Mouse (Mus musculus): ENCODE data around the gene AI413582. TPM values are rescaled to one million over a fixed set of nuclear protein-coding genes. Genes with fewer than 3 reads are reported as not detected.

Gene AI413582
- polyA plus RNA-seq, 1 experiment from 2014 or later: 19.7 TPM

DNA sequence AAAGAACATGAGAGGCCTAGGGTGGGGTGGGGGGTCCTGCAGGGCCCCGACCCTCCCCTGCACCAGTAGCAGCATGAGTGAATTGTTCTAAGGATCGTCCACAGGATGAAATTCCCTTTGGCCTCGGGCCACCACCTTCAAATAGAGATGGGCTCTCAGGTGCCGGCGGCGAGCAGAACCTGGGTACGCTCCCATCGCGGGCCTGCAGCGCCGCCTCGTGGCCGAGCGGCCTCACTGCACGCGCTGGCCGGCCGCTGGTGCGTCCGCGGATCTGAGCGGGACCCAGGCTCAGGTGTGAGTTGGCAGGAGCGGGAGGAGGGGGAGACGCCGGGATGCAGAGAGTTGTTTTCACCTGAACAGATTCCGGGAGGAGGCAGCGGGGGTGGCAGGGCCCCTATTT, 45.0 kb downstream of the AI413582 start:
- WGBS: under 1% methylated on average over 27 of the region's 27 CpGs

DNA sequence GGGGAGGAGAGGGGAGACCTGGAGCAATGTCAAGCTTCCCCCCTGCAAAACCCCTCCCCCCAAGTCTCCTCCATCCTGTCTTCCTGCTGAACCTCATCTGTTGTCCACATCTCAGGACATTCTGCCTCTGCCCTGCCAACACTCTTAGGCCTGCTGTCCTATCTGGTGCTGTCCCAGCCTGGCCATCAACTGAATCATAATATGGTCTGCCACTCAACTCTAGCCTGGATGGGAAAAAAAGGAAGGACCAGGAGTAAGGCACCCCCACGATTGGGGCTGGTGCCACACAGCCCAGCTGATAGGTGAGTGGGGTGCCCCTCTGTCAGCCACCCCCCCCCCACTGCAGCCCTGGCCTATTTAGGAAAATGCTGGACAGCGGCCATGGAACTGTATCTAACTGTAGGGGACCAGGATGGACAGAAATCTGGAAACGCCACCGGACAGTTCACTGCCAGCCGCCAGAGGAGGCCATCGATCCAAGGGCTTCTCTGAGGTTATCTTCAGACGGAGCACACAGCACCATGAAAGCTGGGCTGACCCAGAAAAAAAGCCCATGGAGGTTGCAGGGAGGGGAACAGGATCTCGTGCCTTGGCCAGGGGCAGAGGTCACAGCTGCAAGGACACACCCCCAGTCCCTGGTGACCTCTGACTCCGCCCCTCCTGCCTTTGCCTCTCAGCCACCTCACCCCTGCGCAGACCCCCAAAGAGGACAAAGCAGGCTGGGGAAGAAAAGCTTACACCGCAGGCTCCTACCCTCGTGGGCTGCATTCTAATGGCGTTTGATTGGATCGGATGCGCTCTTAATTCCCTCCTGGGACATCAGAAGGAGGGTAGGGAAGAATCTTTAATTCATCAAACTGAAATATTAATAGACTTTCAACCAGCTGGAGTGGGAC, 46.6 kb downstream of the AI413582 start:
- H3K36me3 ChIP-seq: no peaks in the 10 kb centered on the region
- no peak overlapping the region for H3K27ac ChIP-seq
- H3K4me3 ChIP-seq: no peak overlapping the region
- DNase-seq (ENCODE audit: low spot score): no peak
- peaks cover 13% of the 10 kb centered on the region for H3K4me1 ChIP-seq
- WGBS: 46% methylated on average over 15 of the region's 15 CpGs
- H3K9me3 ChIP-seq: no peaks in the 10 kb centered on the region
- H3K27me3 ChIP-seq (ENCODE audit: insufficient read depth, poor library complexity, severe bottlenecking): peaks cover 94% of the 10 kb centered on the region

More for the DNA sequence above, 45.0 kb downstream of the AI413582 start:
- Histone ChIP-seq H3K4me1 (peaks cover 8% of the 10 kb centered on the region), H3K9me3 (0 out of 2 replicates have a peak, but pooled peaks cover 2% of the 10 kb centered on the region), H3K27ac (no peak overlapping the region), H3K27me3 (ENCODE audit: insufficient read depth, poor library complexity, severe bottlenecking) (peaks cover 78% of the 10 kb centered on the region), H3K4me3 (0 out of 2 replicates have a peak overlapping the region, but pooled peaks have one; percentile 9), H3K36me3 (no peaks in the 10 kb centered on the region)
- no peak for DNase-seq (ENCODE audit: low spot score)

DNA sequence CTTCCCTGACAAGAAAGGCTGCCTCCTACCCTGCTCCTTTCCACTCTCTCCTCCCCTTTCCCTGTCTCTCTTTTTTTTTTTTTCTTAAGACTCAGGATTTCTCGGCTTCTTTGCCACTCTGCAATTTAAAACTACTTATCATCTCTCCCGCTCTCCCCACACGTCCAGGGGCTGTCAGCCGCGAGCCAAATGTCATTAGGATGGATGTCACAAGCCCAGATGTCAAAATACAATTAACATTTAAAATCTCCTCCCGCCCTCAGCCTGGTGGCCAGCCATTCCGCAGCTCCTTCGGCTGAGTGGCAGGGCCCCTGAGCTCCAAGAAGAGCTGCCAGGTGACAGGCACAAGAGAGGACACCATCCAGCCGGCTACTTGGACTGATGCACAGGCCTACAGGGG, 47.3 kb downstream of the AI413582 start:
- H3K4me1 ChIP-seq: peaks cover 19% of the 10 kb centered on the region
- H3K27ac ChIP-seq: no peak overlapping the region
- H3K9me3 ChIP-seq: no peaks in the 10 kb centered on the region
- no peak overlapping the region for H3K4me3 ChIP-seq
- no peaks in the 10 kb centered on the region for H3K36me3 ChIP-seq
- peaks cover 100% of the 10 kb centered on the region for H3K27me3 ChIP-seq (ENCODE audit: insufficient read depth, poor library complexity, severe bottlenecking)
- no peak for DNase-seq (ENCODE audit: low spot score)
- 29% methylated on average over 9 of the region's 9 CpGs for WGBS

DNA sequence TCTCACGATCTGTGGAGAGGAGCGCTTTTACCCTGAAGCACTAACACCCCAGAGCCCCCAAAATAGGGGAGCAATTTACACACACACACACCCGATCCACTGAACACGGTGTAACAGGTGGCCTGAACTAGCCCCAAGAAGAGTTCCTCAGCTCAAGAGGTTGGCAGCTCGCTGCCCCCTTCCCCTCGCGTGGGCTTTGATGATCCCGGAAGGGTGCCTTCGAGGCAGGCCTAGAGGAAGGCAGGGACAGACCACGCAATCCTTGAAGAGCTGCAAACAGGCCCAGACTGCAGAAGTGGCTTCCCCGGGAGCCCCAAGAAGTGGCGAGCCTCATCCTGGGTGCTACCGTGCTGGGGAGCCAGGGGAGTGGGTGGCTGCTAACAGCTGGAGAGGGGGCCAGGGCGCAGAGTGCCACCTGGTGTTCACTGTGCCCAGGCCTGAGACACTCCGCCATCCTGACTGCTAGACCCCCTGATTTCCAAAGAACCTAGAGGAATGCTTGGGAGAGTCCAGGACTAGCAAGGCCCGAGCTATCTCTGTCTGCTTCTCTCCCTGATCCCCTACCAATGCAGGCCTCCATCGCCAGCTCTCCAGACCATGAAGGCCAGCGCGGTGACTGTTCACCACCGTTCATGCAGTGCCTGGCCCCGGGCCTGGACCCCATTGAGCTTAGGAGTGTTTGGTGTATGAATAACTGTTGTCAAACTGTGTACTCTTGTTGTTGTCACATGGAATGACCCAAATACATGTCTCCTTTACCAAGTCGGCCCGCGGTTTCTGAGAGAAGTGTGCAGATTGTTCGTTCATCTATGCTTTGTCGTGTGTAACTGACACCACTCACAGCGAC, 51.4 kb downstream of the AI413582 start:
- peaks cover 27% of the 10 kb centered on the region for H3K4me1 ChIP-seq
- no peaks in the 10 kb centered on the region for H3K36me3 ChIP-seq
- no peak overlapping the region for H3K27ac ChIP-seq
- 32% methylated on average over 27 of the region's 27 CpGs for WGBS
- peaks cover 100% of the 10 kb centered on the region for H3K27me3 ChIP-seq (ENCODE audit: insufficient read depth, poor library complexity, severe bottlenecking)
- H3K9me3 ChIP-seq: no peaks in the 10 kb centered on the region
- H3K4me3 ChIP-seq: peak overlapping the region; percentile 76; the same call in 1 of the 2 replicates
- no peak for DNase-seq (ENCODE audit: low spot score)

Other genes with a start within 250 kb of the AI413582 start
- 0.02 and 0.34 TPM in 2 replicates for gene Grm4, start 44.4 kb downstream of the AI413582 start, polyA plus RNA-seq (2016; fragmentation: Nextera tagmentation; extraction: Ambion mirVana)
- 438 and 609 TPM in 2 replicates for gene Hmga1, start 9.3 kb downstream of the AI413582 start, polyA plus RNA-seq (2016; fragmentation: Nextera tagmentation; extraction: Ambion mirVana)
- 89.7 and 107 TPM in 2 replicates for gene Nudt3, start 57.7 kb upstream of the AI413582 start, polyA plus RNA-seq (2016; fragmentation: Nextera tagmentation; extraction: Ambion mirVana)
- gene RPS10-NUDT3, start 69.5 kb upstream of the AI413582 start, polyA plus RNA-seq (2016; fragmentation: Nextera tagmentation; extraction: Ambion mirVana): not detected in 2 replicates
- gene Rps10, start 70.9 kb upstream of the AI413582 start, polyA plus RNA-seq (2016; fragmentation: Nextera tagmentation; extraction: Ambion mirVana): 629 and 734 TPM in 2 replicates
- gene Pacsin1, start 89.8 kb upstream of the AI413582 start, polyA plus RNA-seq (2016; fragmentation: Nextera tagmentation; extraction: Ambion mirVana): 2.1 and 3.3 TPM in 2 replicates
- 0.11 and 0.33 TPM in 2 replicates for gene Spdef, start 163.2 kb upstream of the AI413582 start, polyA plus RNA-seq (2016; fragmentation: Nextera tagmentation; extraction: Ambion mirVana)

Data from heart, embryonic 10.5 days (tissue).